Mouse (Mus musculus): ENCODE measurements around the gene 4921507P07Rik.
"Not testable (repeated sequence)": the region's sequence is repeated elsewhere in the genome, so short reads cannot be mapped to it uniquely, and the experiment has no call there.

4921507P07Rik gene

GRCm38 (mm10) chr6:50596301-50597211 is at the start of gene 4921507P07Rik:
Gene 4921507P07Rik, minus strand, starts transcription at chr6:50596632.
- peak; percentile 97 for DNase-seq

DNA sequence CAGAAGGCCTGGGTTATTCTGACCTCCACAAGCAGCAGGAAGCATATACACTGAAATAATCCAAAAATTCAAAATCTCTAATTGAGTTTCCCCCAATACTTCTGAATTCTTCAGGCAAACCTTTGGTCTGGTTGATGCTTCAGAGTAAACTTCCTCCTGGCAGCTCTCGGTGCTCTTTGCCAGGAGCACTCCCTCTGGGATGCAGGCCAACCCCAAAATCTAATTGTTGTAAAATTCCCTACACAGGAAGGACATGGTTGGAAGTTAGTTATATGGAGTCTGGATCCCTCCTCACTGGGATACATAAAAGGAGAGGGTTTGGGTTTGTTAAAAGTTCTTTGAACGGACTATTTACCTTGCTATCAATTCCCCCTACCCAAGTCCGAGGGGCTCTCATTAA is 48.3 kb upstream of the 4921507P07Rik start:
- DNase-seq = peak; percentile 46

- peak; percentile 33 for DNase-seq
Measured at GRCm38 (mm10) chr6:50641898-50642297, 45.5 kb upstream of the 4921507P07Rik start.

DNA sequence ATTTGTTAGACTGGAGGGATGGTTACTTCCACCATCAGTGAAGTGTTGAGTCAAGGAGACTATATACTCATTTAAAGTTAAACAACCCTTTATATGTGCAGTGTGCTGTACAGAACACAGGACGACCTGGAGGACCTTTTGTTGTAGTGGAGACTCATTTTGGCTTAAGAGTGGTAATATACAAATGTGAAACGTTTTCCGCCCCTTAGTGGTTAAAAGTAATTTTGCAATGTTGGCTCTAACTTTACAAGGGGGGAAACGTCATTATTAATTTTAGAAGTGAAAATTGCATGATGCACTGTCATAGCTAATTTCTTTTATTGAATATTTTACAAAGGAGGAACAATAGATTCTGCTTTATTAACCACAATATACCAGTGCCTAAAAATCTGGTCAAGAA is 43.9 kb upstream of the 4921507P07Rik start:
- DNase-seq = no peak

- DNase-seq = peak; percentile 43
Measured at GRCm38 (mm10) chr6:50639656-50640055, 43.2 kb upstream of the 4921507P07Rik start.

GRCm38 (mm10) chr6:50626170-50626569 is 29.7 kb upstream of the 4921507P07Rik start:
- not testable (repeated sequence) for DNase-seq

- DNase-seq = not testable (repeated sequence)
Measured at GRCm38 (mm10) chr6:50618273-50618672, 21.8 kb upstream of the 4921507P07Rik start.

- DNase-seq = peak; percentile 46
Measured at GRCm38 (mm10) chr6:50601620-50602019, 5.2 kb upstream of the 4921507P07Rik start.

DNA sequence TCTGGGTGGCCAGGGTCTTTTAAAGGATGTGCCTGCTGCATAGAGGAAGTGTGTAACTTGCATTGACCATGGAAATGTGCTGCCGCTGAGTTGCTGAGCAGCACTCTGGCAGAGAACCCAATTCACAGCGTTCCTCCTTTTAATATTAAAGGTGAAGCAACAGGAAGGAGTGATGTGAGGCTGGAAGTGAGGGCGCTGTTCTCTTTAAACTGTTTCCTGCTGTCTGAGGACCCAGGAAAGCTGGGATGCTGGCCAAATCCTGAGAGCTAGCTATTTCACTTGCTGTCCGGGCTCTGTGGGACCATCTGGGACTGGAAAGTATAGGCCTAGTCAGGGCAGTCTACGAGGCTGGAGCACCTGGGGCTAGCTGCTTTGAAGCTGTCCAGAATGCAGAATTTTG is 2.1 kb upstream of the 4921507P07Rik start:
- DNase-seq = peak; percentile 72

DNA sequence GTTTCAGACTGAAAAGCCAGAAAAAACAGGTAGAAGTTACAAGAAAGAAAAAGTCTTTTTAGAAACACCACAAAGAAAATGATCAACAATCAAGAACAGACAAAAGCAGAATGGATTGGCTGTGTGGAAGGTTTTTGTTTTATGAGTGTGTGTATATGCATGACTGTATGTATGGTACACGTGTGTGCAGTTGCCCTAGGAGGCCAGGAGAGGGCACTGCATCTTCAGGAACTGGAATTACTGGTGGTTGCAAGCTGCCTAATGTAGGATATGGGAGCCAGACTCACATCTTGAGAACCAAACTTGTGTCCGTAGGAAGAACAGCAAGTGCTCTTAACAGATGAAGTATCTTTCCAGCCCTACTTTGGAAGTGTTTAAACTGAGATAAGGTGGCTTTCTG is 2.1 kb downstream of the 4921507P07Rik start:
- DNase-seq = no peak

DNA sequence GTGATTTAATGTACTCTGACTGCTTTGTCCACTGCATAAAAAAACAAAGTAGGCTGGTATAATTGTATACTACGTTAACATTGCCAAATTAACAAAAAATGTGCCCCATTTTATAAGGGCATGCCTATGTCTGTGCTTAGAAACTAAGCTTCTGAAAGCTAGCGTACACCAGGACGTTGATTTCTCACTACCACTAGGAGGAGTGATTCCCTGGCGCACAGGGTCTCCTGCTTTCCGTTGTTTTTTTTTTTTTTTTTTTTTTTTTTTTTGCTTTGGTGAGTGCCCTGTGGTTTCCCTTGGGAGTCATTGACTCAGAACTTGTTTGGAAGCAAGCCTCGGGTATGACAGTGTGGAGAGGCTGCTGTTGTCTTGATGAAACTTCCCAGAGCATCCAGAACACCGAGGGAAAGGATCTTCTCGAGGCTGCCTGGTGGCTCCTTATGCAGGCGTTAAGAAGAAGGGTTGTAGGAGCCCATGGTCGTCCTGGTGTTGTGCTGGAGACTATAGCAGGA is 3.0 kb downstream of the 4921507P07Rik start:
- no peak for DNase-seq

DNA sequence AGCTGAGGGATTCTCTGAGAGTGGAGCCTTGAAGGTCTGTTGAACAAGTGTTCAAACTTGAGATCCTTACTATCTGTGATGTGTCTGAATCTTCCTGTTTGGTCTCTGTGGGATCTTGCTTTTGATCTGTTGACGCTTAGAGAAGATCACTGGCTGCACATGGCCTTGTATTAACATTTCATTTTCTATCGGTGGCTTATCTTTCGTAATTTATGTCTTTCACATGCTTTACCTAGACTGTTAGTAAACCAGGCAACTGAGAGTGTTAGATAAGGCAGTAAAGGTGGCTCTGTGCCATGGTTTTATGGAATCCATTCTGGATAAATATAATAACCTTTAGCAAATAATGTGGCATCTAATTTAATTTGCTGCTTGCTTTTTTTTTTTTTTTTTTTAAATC is 6.2 kb downstream of the 4921507P07Rik start:
- no peak for DNase-seq

GRCm38 (mm10) chr6:50588251-50588650 is 8.2 kb downstream of the 4921507P07Rik start:
- peak; percentile 67 for DNase-seq

GRCm38 (mm10) chr6:50587412-50587811 is 9.0 kb downstream of the 4921507P07Rik start:
- no peak for DNase-seq

GRCm38 (mm10) chr6:50586316-50586715 is 10.1 kb downstream of the 4921507P07Rik start:
- DNase-seq = no peak

GRCm38 (mm10) chr6:50585733-50586132 is 10.7 kb downstream of the 4921507P07Rik start:
- DNase-seq = no peak

GRCm38 (mm10) chr6:50571661-50572060 is 24.8 kb downstream of the 4921507P07Rik start:
- no peak for DNase-seq

- no peak for DNase-seq
Measured at GRCm38 (mm10) chr6:50566997-50567255, 29.5 kb downstream of the 4921507P07Rik start.

DNA sequence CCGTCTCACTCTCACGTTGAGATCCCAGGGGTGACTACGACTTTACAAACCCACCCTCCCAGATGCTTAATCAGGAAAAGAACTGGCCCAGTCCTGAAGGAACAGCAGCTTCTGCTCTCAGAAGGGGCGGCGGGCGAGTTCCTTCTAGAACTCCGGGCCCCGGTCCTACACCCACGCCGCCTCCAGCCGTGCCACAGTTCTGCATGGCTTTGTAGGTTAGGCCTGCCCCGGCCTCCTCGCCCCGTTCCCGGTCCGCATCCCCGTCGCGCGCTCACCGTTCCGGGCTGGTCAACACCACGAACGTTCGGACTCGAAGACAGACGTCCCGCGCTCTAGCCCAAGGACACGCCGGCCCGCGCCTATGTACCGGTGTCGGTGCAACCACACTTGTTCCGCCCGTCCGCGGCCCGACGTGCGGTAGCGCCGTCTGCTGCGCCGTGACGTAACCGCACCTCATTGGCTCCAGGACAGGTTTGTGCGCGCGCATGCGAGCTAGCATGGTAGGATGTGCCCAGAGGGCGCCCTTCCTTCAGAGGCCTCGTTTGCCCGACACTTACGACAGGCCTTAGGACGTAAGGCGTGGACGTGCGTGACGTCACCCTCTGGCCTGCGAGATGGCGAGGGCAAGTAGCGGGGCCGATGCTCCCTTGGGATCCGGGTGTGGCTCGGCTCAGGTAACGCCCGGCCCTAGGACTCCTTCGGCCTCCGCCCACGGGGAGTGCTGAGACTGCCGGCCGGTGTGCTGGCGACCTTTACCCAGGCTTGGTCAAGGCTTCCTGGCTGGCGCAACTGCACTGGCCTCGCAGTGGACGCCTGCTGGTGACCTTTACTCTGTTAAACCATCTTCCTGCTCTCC is 30.1 kb downstream of the 4921507P07Rik start, which contains the start of gene Cycs:
Gene Cycs, minus strand, starts transcription at position 398 of the 856 bp plus-strand sequence.
- peak; percentile 100 for DNase-seq

DNA sequence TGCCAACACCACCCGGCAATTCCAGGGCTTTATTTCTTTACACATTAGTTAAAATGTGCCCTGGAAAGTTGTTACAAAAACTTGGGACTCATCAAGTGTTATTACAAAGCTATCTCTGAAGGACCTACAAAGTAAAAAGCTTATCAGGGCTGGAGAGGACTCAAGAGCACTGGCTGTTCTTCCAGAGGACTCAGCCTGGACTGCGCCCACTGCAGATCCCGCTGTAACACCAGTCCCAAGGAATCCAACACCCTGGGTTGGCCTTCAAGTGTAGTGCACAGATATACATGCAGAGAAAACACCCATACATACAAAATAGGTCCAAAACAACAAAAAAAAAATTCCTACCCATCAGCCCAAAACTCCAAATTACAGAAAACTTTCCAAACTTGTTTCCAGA is 32.8 kb downstream of the 4921507P07Rik start:
- DNase-seq = no peak

DNA sequence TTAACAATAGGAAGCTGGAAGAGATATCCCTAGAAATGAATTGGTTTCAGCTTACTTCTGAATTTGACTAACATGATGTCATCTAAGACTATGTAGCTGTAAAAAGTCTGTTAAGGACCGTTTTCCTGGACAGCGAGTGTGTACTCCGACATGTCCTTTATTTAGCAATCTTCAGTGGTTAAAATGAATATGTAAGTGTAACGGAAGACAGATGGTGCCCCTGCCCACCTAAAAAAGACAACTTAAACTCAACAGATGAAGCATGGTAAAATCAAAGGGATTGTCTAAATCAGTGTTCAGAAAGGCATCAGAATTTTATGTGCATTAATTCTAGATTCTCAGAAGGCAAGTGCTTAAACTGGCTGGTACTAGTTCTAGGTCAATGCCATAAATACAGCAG is 34.0 kb downstream of the 4921507P07Rik start:
- DNase-seq = no peak

DNA sequence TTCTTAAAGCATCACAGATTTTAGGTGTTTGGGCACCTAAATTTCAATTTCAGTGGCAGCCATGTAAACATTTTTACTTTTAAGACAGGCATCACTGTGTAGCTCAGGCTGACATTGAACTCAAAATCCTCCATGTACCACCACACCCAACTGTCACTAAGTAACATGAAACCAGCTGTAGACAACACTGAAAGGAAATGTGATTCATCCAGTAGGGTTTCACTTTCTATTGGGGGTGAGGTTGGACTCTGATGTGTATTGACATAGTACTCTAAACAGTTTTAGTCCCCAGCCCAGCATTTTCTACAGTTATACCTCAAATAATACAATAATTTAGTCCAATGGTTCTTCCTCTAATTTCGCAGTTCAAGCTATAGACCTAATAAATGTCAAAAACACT is 35.7 kb downstream of the 4921507P07Rik start:
- no peak for DNase-seq

GRCm38 (mm10) chr6:50558877-50559276 is 37.6 kb downstream of the 4921507P07Rik start:
- DNase-seq = no peak

GRCm38 (mm10) chr6:50557566-50557965 is 38.9 kb downstream of the 4921507P07Rik start:
- no peak for DNase-seq

Data from kidney, postnatal 10 days (tissue).